Mouse (Mus musculus) CH12.LX (cell line): Measurements from ENCODE around the gene Lhx4. TPM values are rescaled to one million over a fixed set of nuclear protein-coding genes. Genes with fewer than 3 reads are reported as not detected.

Experiments used
- DNase-seq: peaks from one replicate; pipeline ENCODE4 v3.0.0-alpha.2; 2013; ENCODE audit errors: extremely low read depth
- H3K27ac ChIP-seq: 2 replicates; pipeline ENCODE4 v1.5.1; 2012; ENCODE audit warnings: low read depth, mild to moderate bottlenecking, control low read depth, moderate library complexity; ENCODE audit not compliant: insufficient read depth
- H3K27me3 ChIP-seq: replicated peaks from 2 replicates; pipeline ENCODE3; 2012; ENCODE audit warnings: inconsistent platforms
- H3K36me3 ChIP-seq, 2 experiments: replicated peaks in 1 of 2; 2 replicates each; pipeline versions ENCODE3 to v1.6.1; 2012; ENCODE audit warnings: inconsistent platforms in 1 of 2, low read length in 1 of 2, mild to moderate bottlenecking in 1 of 2, mixed read lengths in 1 of 2, moderate library complexity in 1 of 2; ENCODE audit not compliant: control insufficient read depth in 1 of 2, insufficient read depth in 1 of 2
- H3K4me1 ChIP-seq, 2 experiments: 2 replicates each; pipeline ENCODE4 v1.6.1; 2012; ENCODE audit warnings: inconsistent platforms in 1 of 2, moderate library complexity in 1 of 2; ENCODE audit not compliant: insufficient read depth in 2 of 2, control insufficient read depth in 1 of 2
- H3K4me2 ChIP-seq: 2 replicates; pipeline ENCODE4 v1.6.1; 2012; ENCODE audit warnings: low read depth, mild to moderate bottlenecking, control low read depth; ENCODE audit not compliant: poor library complexity, insufficient read depth, severe bottlenecking
- H3K4me3 ChIP-seq, 3 experiments: fragments of 150-350 bp in 1 of 3; sonication (generic) in 1 of 3; replicated peaks in 1 of 3; 2 replicates each; pipeline versions ENCODE3 to v1.5.1; 2011 to 2012; ENCODE audit warnings: low read depth in 2 of 3, low read length in 2 of 3, mild to moderate bottlenecking in 2 of 3, moderate library complexity in 2 of 3, control low read depth in 1 of 3, improper control_type of control experiment in 1 of 3, inconsistent platforms in 1 of 3, mixed read lengths in 1 of 3; ENCODE audit not compliant: poor library complexity in 1 of 3
- H3K79me2 ChIP-seq: replicated peaks from 2 replicates; pipeline ENCODE4 v1.6.1; 2012; ENCODE audit warnings: mild to moderate bottlenecking, moderate library complexity; ENCODE audit not compliant: control insufficient read depth, poor library complexity, insufficient read depth, severe bottlenecking; ENCODE audit errors: extremely low read depth
- H3K9ac ChIP-seq: 2 replicates; pipeline ENCODE4 v1.6.1; 2012; ENCODE audit warnings: low read depth, mild to moderate bottlenecking, control low read depth, moderate library complexity; ENCODE audit not compliant: insufficient read depth
- H3K9me3 ChIP-seq: replicated peaks from 2 replicates; pipeline ENCODE3; 2012; ENCODE audit warnings: low read length, inconsistent platforms, mixed read lengths
- E2F4 ChIP-seq: IDR thresholded peaks from 2 replicates; pipeline ENCODE4 v1.6.1; 2011; ENCODE audit warnings: low read depth, low read length, improper control_type of control experiment; ENCODE audit not compliant: insufficient replicate concordance
- EP300 ChIP-seq: IDR thresholded peaks from 2 replicates; pipeline ENCODE4 v1.6.1; 2011; ENCODE audit warnings: low read length, improper control_type of control experiment
- ETS1 ChIP-seq: conservative IDR thresholded peaks from 2 replicates; pipeline ENCODE4 v1.6.1; 2012; ENCODE audit warnings: low read depth, mild to moderate bottlenecking, inconsistent platforms, low read length, improper control_type of control experiment, moderate library complexity
- GABPA ChIP-seq: IDR thresholded peaks from 2 replicates; pipeline ENCODE4 v1.6.1; 2012; ENCODE audit warnings: low read depth, low read length, improper control_type of control experiment, inconsistent platforms; ENCODE audit not compliant: insufficient replicate concordance
- HCFC1 ChIP-seq: IDR thresholded peaks from 2 replicates; pipeline ENCODE4 v1.6.1; 2012; ENCODE audit warnings: low read depth, mild to moderate bottlenecking, inconsistent platforms, low read length, improper control_type of control experiment
- IRF4 ChIP-seq: IDR thresholded peaks from 2 replicates; pipeline ENCODE4 v1.6.1; 2014; ENCODE audit warnings: low read depth, mild to moderate bottlenecking, inconsistent platforms, low read length, improper control_type of control experiment
- JUN ChIP-seq: IDR thresholded peaks from 2 replicates; pipeline ENCODE4 v1.6.1; 2011; ENCODE audit warnings: low read depth, mild to moderate bottlenecking, low read length, improper control_type of control experiment, moderate library complexity; ENCODE audit not compliant: insufficient read depth
- JUND ChIP-seq: conservative IDR thresholded peaks from 2 replicates; pipeline ENCODE4 v1.6.1; 2011; ENCODE audit warnings: low read depth, low read length, improper control_type of control experiment
- KAT2A ChIP-seq: IDR thresholded peaks from 2 replicates; pipeline ENCODE4 v1.6.1; 2012; ENCODE audit warnings: low read length, improper control_type of control experiment, inconsistent platforms; ENCODE audit not compliant: insufficient replicate concordance
- MAFK ChIP-seq: IDR thresholded peaks from 2 replicates; pipeline ENCODE4 v1.6.1; 2011; ENCODE audit warnings: low read length, improper control_type of control experiment; ENCODE audit not compliant: insufficient replicate concordance
- MAX ChIP-seq: IDR thresholded peaks from 2 replicates; pipeline ENCODE4 v1.6.1; 2011; ENCODE audit warnings: low read length, improper control_type of control experiment
- MYC ChIP-seq: IDR thresholded peaks from 2 replicates; pipeline ENCODE4 v1.6.1; 2011; ENCODE audit warnings: low read depth, mild to moderate bottlenecking, improper control_type of control experiment, low read length
- PAX5 ChIP-seq: IDR thresholded peaks from 2 replicates; pipeline ENCODE4 v1.6.1; 2012; ENCODE audit warnings: low read length, inconsistent platforms, mixed read lengths
- POLR2AphosphoS2 ChIP-seq: IDR thresholded peaks from 2 replicates; pipeline ENCODE4 v1.6.1; 2011; ENCODE audit warnings: low read depth, low read length, improper control_type of control experiment
- RCOR1 ChIP-seq: conservative IDR thresholded peaks from 2 replicates; pipeline ENCODE4 v1.6.1; 2012; ENCODE audit warnings: low read depth, mild to moderate bottlenecking, inconsistent platforms, low read length, improper control_type of control experiment
- SIN3A ChIP-seq: IDR thresholded peaks from 2 replicates; pipeline ENCODE4 v1.6.1; 2012; ENCODE audit warnings: low read length, improper control_type of control experiment, inconsistent platforms
- TBP ChIP-seq: conservative IDR thresholded peaks from 2 replicates; pipeline ENCODE4 v1.6.1; 2011; ENCODE audit warnings: low read depth, low read length, improper control_type of control experiment
- UBTF ChIP-seq: IDR thresholded peaks from 2 replicates; pipeline ENCODE4 v1.6.1; 2012; ENCODE audit warnings: low read depth, mild to moderate bottlenecking, inconsistent platforms, low read length, improper control_type of control experiment, moderate library complexity
- USF2 ChIP-seq: conservative IDR thresholded peaks from 2 replicates; pipeline ENCODE4 v1.6.1; 2011; ENCODE audit warnings: low read depth, low read length, improper control_type of control experiment
- ZC3H11A ChIP-seq: IDR thresholded peaks from 2 replicates; pipeline ENCODE4 v1.6.1; 2012; ENCODE audit warnings: low read depth, mild to moderate bottlenecking, inconsistent platforms, low read length, improper control_type of control experiment
- ZMIZ1 ChIP-seq: IDR thresholded peaks from 2 replicates; pipeline ENCODE4 v1.6.1; 2012; ENCODE audit warnings: low read depth, mild to moderate bottlenecking, inconsistent platforms, low read length, improper control_type of control experiment
- dilution Hi-C: fragments of 300-500 bp; cut with MboI; formaldehyde crosslinking; loops from 2 replicates; pipeline ENCODE4 v1.14.3; 2020; ENCODE audit warnings: low sequenced_read_pairs; ENCODE audit not compliant: extremely low pct_unique_long_range_greater_than_20kb, extremely low pct_ligation_motif_present
- in situ Hi-C: fragments of 300-500 bp; cut with MboI; formaldehyde crosslinking; loops from 3 replicates; pipeline ENCODE4 v1.14.3; 2019; ENCODE audit warnings: low sequenced_read_pairs, low pct_ligation_motif_present, low pct_unique_long_range_greater_than_20kb, mixed read lengths
- polyA plus RNA-seq: library from polyadenylated mRNA; unstranded; fragments of >175 nt; gene quantifications from 2 replicates; pipeline ENCODE4 v1.2.1, GENCODE M21; 2012; ENCODE audit warnings: low read depth; ENCODE audit not compliant: insufficient read length
- total RNA-seq, 2 experiments: library from RNA; depleted of rRNA; stranded (reverse); fragments of 300-350 nt in 1 of 2; fragments of >200 nt in 1 of 2; gene quantifications; 2 replicates each; pipeline ENCODE4 v1.2.3; 2012 to 2014

Gene Lhx4
- total and polyA plus RNA-seq, 3 experiments, result not detected

DNA sequence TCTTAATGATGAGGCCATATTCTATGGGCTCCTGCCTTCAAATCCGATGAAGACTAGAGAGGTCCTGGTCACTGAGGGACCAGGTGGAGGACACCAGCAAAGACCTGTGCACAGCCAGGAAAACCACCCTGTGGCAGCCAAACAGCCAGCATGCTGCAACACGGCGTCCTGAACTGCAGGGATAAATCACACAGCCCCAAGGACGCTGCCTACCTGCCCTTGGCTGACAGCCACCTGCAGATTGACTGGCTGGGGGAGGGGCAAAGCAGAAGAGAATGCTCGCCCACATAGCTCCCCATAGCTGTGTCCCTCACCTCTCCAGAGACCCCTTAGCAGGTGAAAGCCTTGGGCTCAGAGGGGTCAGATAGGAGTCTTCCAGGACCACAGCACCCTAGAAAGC, 31.5 kb downstream of the Lhx4 start:
- no peak overlapping the region for H3K9ac ChIP-seq
- H3K4me3 ChIP-seq, result no peak overlapping the region
- H3K79me2 ChIP-seq, result no peaks in the 10 kb centered on the region
- no peak overlapping the region for H3K27ac ChIP-seq
- in situ Hi-C loops (loop anchor here (25.0 kb wide), 1 partner anchor 133 kb away; no protein-coding TSS in a partner anchor), dilution Hi-C loops (no loop called here)
- H3K27me3 ChIP-seq, result peaks cover 42% of the 10 kb centered on the region
- no peaks in the 10 kb centered on the region for H3K36me3 ChIP-seq
- DNase-seq, result no peak
- peaks cover 5% of the 10 kb centered on the region for H3K9me3 ChIP-seq
- peaks cover 4 to 15% of the 10 kb centered on the region in 2 experiments for H3K4me1 ChIP-seq
- TF ChIP-seq JUN, result no peak
- TF ChIP-seq EP300, result no peak
- TF ChIP-seq UBTF, result no peak
- TF ChIP-seq IRF4, result no peak
- no peak for TF ChIP-seq TBP
- TF ChIP-seq ZC3H11A, result no peak
- no peak for TF ChIP-seq GABPA
- TF ChIP-seq MAFK, result no peak
- TF ChIP-seq USF2, result no peak
- no peak for TF ChIP-seq E2F4
- no peak for TF ChIP-seq SIN3A
- TF ChIP-seq MYC, result no peak
- TF ChIP-seq PAX5, result no peak
- TF ChIP-seq ZMIZ1, result no peak
- TF ChIP-seq JUND, result no peak
- TF ChIP-seq POLR2AphosphoS2, result no peak
- TF ChIP-seq MAX, result no peak
- no peak overlapping the region for H3K4me2 ChIP-seq

DNA sequence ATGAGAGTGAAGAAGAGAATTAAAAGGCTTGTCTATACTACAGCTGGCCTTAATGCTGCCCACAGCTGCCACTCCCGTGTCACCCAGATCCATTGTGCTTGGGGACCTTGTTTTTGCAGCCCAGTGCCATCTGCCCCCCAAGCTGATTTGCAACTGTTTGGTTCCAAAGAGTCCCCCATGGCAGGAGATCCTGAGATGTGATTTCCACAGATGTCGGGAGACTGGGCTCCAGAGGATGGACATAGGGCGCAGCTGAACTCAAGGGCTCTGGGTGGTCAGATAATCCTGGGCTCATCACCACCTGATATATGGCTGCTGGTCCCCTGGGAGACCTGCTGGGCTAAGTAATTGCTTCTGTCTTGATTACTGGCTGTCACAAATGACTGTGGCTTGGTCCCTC, 32.6 kb downstream of the Lhx4 start:
- TF ChIP-seq MYC (no peak), RCOR1 (no peak), E2F4 (no peak), JUN (no peak), IRF4 (no peak), MAFK (no peak), ETS1 (no peak), KAT2A (no peak), MAX (no peak), HCFC1 (no peak)
- TF ChIP-seq, all 38 proteins: peak for 0
- in situ Hi-C loops, result loop anchor here (25.0 kb wide), 1 partner anchor 132 kb away; no protein-coding TSS in a partner anchor
- Histone ChIP-seq H3K4me2 (no peak overlapping the region), H3K79me2 (no peaks in the 10 kb centered on the region), H3K9me3 (no peaks in the 10 kb centered on the region), H3K4me1 (peaks cover 4 to 15% of the 10 kb centered on the region in 2 experiments), H3K4me3 (no peak overlapping the region), H3K27ac (no peak overlapping the region), H3K27me3 (peaks cover 41% of the 10 kb centered on the region), H3K36me3 (no peaks in the 10 kb centered on the region), H3K9ac (no peak overlapping the region)
- dilution Hi-C loops, result no loop called here
- DNase-seq, result no peak
